Mouse (Mus musculus) adipose tissue, adult 10 weeks (tissue): Measurements from ENCODE around the gene Slc16a8. TPM values are rescaled to one million over a fixed set of nuclear protein-coding genes. Genes with fewer than 3 reads are reported as not detected.

Experiments used
- polyA plus RNA-seq: library from polyadenylated mRNA; stranded (reverse); fragments of 350-450 nt; fragmentation: Illumina TruSeq; extraction: RNeasy Lipid Tissue Mini Kit (QIAGEN cat#74804); gene quantifications from one replicate; pipeline ENCODE4 v1.2.3, GENCODE M21; 2014; ENCODE audit warnings: low read depth, low replicate concordance

The Slc16a8 gene
- 0.17 TPM for polyA plus RNA-seq

DNA sequence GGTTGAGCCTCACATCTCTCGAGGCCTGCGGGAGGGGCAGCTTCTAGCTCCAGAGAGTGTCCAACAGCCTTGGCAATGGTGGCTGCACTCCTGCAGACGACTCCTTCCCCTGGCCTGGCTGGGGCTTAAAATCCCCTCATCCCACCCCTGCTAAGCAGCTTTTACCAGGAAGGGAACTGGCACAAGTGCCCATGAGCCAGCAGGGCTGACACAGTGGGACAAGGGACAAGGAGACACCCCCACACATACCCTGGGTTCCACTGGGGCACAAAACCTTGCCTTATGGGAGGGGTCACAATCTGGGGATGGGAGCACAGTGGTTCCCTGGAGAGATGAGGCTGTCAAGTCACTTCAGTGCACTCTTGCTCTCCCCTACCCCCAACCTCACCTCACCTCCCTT is at the start of gene Slc16a8:
TSS of gene Slc16a8 (minus strand) at position 101 of the 400 bp plus-strand sequence.

GRCm38 (mm10) chr15:79285399-79285798 is 30.8 kb upstream of the Slc16a8 start, which contains the start of gene Baiap2l2:
Gene Baiap2l2 (minus strand): TSS chr15:79285537.

GRCm38 (mm10) chr15:79229058-79229821 is 25.3 kb downstream of the Slc16a8 start, which contains the start of the genes Pick1 and Gm49486:
Gene Pick1 (plus strand): TSS chr15:79229173.
Gene Gm49486 (plus strand): TSS chr15:79229391.

Other genes with a start within 250 kb of the Slc16a8 start
- 112 TPM for gene H1f0, start 226.3 kb downstream of the Slc16a8 start, polyA plus RNA-seq
- gene Galr3, start 212.9 kb downstream of the Slc16a8 start, polyA plus RNA-seq: 0.98 TPM
- 36.9 TPM for gene Ankrd54, start 191.9 kb downstream of the Slc16a8 start, polyA plus RNA-seq
- gene Eif3l, start 179.6 kb downstream of the Slc16a8 start, polyA plus RNA-seq: 142 TPM
- gene Micall1, start 145.9 kb downstream of the Slc16a8 start, polyA plus RNA-seq: 29.7 TPM
- 84.6 TPM for gene Polr2f, start 113.8 kb downstream of the Slc16a8 start, polyA plus RNA-seq
- 22.1 TPM for gene 1700088E04Rik, start 113.5 kb downstream of the Slc16a8 start, polyA plus RNA-seq
- 0.63 TPM for gene Sox10, start 89.5 kb downstream of the Slc16a8 start, polyA plus RNA-seq
- 33.1 TPM for gene Pick1, start 25.6 kb downstream of the Slc16a8 start, polyA plus RNA-seq
- gene Gm49486, start 25.4 kb downstream of the Slc16a8 start, polyA plus RNA-seq: 0.60 TPM
- 0.94 TPM for gene Baiap2l2, start 30.8 kb upstream of the Slc16a8 start, polyA plus RNA-seq
- 25.6 TPM for gene Pla2g6, start 73.6 kb upstream of the Slc16a8 start, polyA plus RNA-seq
- gene Maff, start 91.9 kb upstream of the Slc16a8 start, polyA plus RNA-seq: 4.3 TPM
- 45.4 TPM for gene Tmem184b, start 148.8 kb upstream of the Slc16a8 start, polyA plus RNA-seq
- 58.9 TPM for gene Csnk1e, start 200.8 kb upstream of the Slc16a8 start, polyA plus RNA-seq